Mouse (Mus musculus): ENCODE measurements around the gene 4930404N11Rik.

- no peak for TF ChIP-seq EP300 (IDR thresholded peaks at IDR 0.05; ENCODE audit: low read depth)
- TF ChIP-seq CTCF (IDR thresholded peaks at IDR 0.05; ENCODE audit: low read depth) = no peak
Measured at GRCm38 (mm10) chr10:81410981-81411380, 45.4 kb upstream of the 4930404N11Rik start.

All from heart, postnatal 0 days (tissue).